Mouse (Mus musculus): ENCODE measurements around the gene Tm9sf4. TPM values are rescaled to one million over a fixed set of nuclear protein-coding genes. Genes with fewer than 3 reads are reported as not detected.

The Tm9sf4 gene
- polyA plus RNA-seq, 1 experiment from 2014 or later = 54.6 TPM

- Histone ChIP-seq H3K9ac (no peak overlapping the region), H3K27ac (no peak overlapping the region), H3K4me3 (no peak overlapping the region), H3K9me3 (replicated peaks) (no peaks in the 10 kb centered on the region), H3K4me2 (no peak overlapping the region), H3K27me3 (no peaks in the 10 kb centered on the region), H3K4me1 (replicated peaks) (peaks cover 12% of the 10 kb centered on the region), H3K36me3 (no peaks in the 10 kb centered on the region)
- ATAC-seq (replicated peaks; ENCODE audit: insufficient number of reproducible peaks, insufficient read depth, low FRiP score, low read depth) = no peak
- 53% methylated on average over 10 of the region's 10 CpGs for WGBS
Measured at GRCm38 (mm10) chr2:153217826-153218340, 56.8 kb downstream of the Tm9sf4 start.

- Histone ChIP-seq H3K4me3 (no peak overlapping the region), H3K4me1 (replicated peaks) (peaks cover 12% of the 10 kb centered on the region), H3K9ac (no peak overlapping the region), H3K9me3 (replicated peaks) (no peaks in the 10 kb centered on the region), H3K36me3 (no peaks in the 10 kb centered on the region), H3K27me3 (no peaks in the 10 kb centered on the region), H3K27ac (no peak overlapping the region), H3K4me2 (no peak overlapping the region)
- no peak for ATAC-seq (replicated peaks; ENCODE audit: insufficient number of reproducible peaks, insufficient read depth, low FRiP score, low read depth)
- 66% methylated on average over 3 of the region's 3 CpGs for WGBS
Measured at GRCm38 (mm10) chr2:153218516-153218915, 57.4 kb downstream of the Tm9sf4 start.

GRCm38 (mm10) chr2:153221620-153222019, 60.5 kb downstream of the Tm9sf4 start:
- H3K4me3 ChIP-seq = no peak overlapping the region
- ATAC-seq (replicated peaks; ENCODE audit: insufficient number of reproducible peaks, insufficient read depth, low FRiP score, low read depth) = no peak
- H3K9ac ChIP-seq = no peak overlapping the region
- H3K27me3 ChIP-seq = no peaks in the 10 kb centered on the region
- no peaks in the 10 kb centered on the region for H3K36me3 ChIP-seq
- 49% methylated on average over 4 of the region's 4 CpGs for WGBS
- H3K27ac ChIP-seq = no peak overlapping the region
- no peaks in the 10 kb centered on the region for H3K9me3 ChIP-seq (replicated peaks)
- no peak overlapping the region for H3K4me2 ChIP-seq
- peaks cover 15% of the 10 kb centered on the region for H3K4me1 ChIP-seq (replicated peaks)

GRCm38 (mm10) chr2:153222130-153222529, 61.0 kb downstream of the Tm9sf4 start:
- no peak for ATAC-seq (replicated peaks; ENCODE audit: insufficient number of reproducible peaks, insufficient read depth, low FRiP score, low read depth)
- Histone ChIP-seq H3K36me3 (no peaks in the 10 kb centered on the region), H3K9me3 (replicated peaks) (no peaks in the 10 kb centered on the region), H3K4me3 (no peak overlapping the region), H3K4me2 (no peak overlapping the region), H3K27ac (no peak overlapping the region), H3K4me1 (replicated peaks) (peaks cover 15% of the 10 kb centered on the region), H3K9ac (no peak overlapping the region), H3K27me3 (no peaks in the 10 kb centered on the region)

- WGBS = 87% methylated on average over 2 of the region's 2 CpGs
- no peaks in the 10 kb centered on the region for H3K9me3 ChIP-seq (replicated peaks)
- H3K36me3 ChIP-seq = no peaks in the 10 kb centered on the region
- H3K4me1 ChIP-seq (replicated peaks) = peaks cover 15% of the 10 kb centered on the region
- ATAC-seq (replicated peaks; ENCODE audit: insufficient number of reproducible peaks, insufficient read depth, low FRiP score, low read depth) = no peak
- H3K27ac ChIP-seq = no peak overlapping the region
- no peak overlapping the region for H3K4me2 ChIP-seq
- no peak overlapping the region for H3K4me3 ChIP-seq
- H3K27me3 ChIP-seq = no peaks in the 10 kb centered on the region
- H3K9ac ChIP-seq = no peak overlapping the region
Measured at GRCm38 (mm10) chr2:153222566-153222965, 61.5 kb downstream of the Tm9sf4 start.

GRCm38 (mm10) chr2:153224946-153225594, 64.0 kb downstream of the Tm9sf4 start, which contains the start of gene Tspyl3:
TSS of gene Tspyl3 (minus strand) at chr2:153225441.
- H3K27ac ChIP-seq = peak within 1 kb of the TSS; percentile 52
- no peaks in the 10 kb centered on the region for H3K27me3 ChIP-seq
- no peaks in the 10 kb centered on the region for H3K9me3 ChIP-seq (replicated peaks)
- H3K4me1 ChIP-seq (replicated peaks) = peaks cover 25% of the 10 kb centered on the region
- peak; percentile 63; the same call in 1 of the 2 replicates for ATAC-seq (replicated peaks; ENCODE audit: insufficient number of reproducible peaks, insufficient read depth, low FRiP score, low read depth)
- under 1% methylated on average over 31 of the region's 31 CpGs for WGBS
- H3K9ac ChIP-seq = peak within 1 kb of the TSS; percentile 68
- peak within 1 kb of the TSS; percentile 60 for H3K4me3 ChIP-seq
- H3K36me3 ChIP-seq = peaks cover 21% of the 10 kb centered on the region
- peak within 1 kb of the TSS; percentile 77 for H3K4me2 ChIP-seq

- H3K9me3 ChIP-seq (replicated peaks) = no peaks in the 10 kb centered on the region
- peak overlapping the region; percentile 68 for H3K9ac ChIP-seq
- no peaks in the 10 kb centered on the region for H3K27me3 ChIP-seq
- no peak overlapping the region for H3K27ac ChIP-seq
- H3K4me1 ChIP-seq (replicated peaks) = peaks cover 27% of the 10 kb centered on the region
- no peak for ATAC-seq (replicated peaks; ENCODE audit: insufficient number of reproducible peaks, insufficient read depth, low FRiP score, low read depth)
- peak overlapping the region; percentile 60 for H3K4me3 ChIP-seq
- 9% methylated on average over 3 of the region's 3 CpGs for WGBS
- peaks cover 26% of the 10 kb centered on the region for H3K36me3 ChIP-seq
- H3K4me2 ChIP-seq = peak overlapping the region; percentile 77
Measured at GRCm38 (mm10) chr2:153225595-153225953, 64.5 kb downstream of the Tm9sf4 start.

GRCm38 (mm10) chr2:153227959-153228358, 66.9 kb downstream of the Tm9sf4 start:
- Histone ChIP-seq H3K36me3 (peaks cover 48% of the 10 kb centered on the region), H3K9ac (no peak overlapping the region), H3K9me3 (replicated peaks) (no peaks in the 10 kb centered on the region), H3K27me3 (no peaks in the 10 kb centered on the region), H3K27ac (no peak overlapping the region), H3K4me2 (no peak overlapping the region), H3K4me3 (no peak overlapping the region), H3K4me1 (replicated peaks) (peaks cover 27% of the 10 kb centered on the region)
- 55% methylated on average over 4 of the region's 4 CpGs for WGBS
- no peak for ATAC-seq (replicated peaks; ENCODE audit: insufficient number of reproducible peaks, insufficient read depth, low FRiP score, low read depth)

- Histone ChIP-seq H3K4me1 (replicated peaks) (peaks cover 27% of the 10 kb centered on the region), H3K4me2 (no peak overlapping the region), H3K9ac (no peak overlapping the region), H3K27me3 (no peaks in the 10 kb centered on the region), H3K27ac (0 out of 2 replicates have a peak overlapping the region, but pooled peaks have one; percentile 4), H3K9me3 (replicated peaks) (no peaks in the 10 kb centered on the region), H3K4me3 (no peak overlapping the region), H3K36me3 (peaks cover 53% of the 10 kb centered on the region)
- no peak for ATAC-seq (replicated peaks; ENCODE audit: insufficient number of reproducible peaks, insufficient read depth, low FRiP score, low read depth)
- WGBS = 68% methylated on average over 5 of the region's 5 CpGs
Measured at GRCm38 (mm10) chr2:153228523-153228922, 67.4 kb downstream of the Tm9sf4 start.

GRCm38 (mm10) chr2:153237193-153237592, 76.1 kb downstream of the Tm9sf4 start:
- H3K9ac ChIP-seq = no peak overlapping the region
- H3K9me3 ChIP-seq (replicated peaks) = no peaks in the 10 kb centered on the region
- peaks cover 38% of the 10 kb centered on the region for H3K4me1 ChIP-seq (replicated peaks)
- no peak overlapping the region for H3K4me2 ChIP-seq
- H3K36me3 ChIP-seq = peaks cover 34% of the 10 kb centered on the region
- 67% methylated on average over 4 of the region's 4 CpGs for whole genome bisulfite sequencing
- H3K27me3 ChIP-seq = no peaks in the 10 kb centered on the region
- H3K27ac ChIP-seq = no peak overlapping the region
- ATAC-seq (replicated peaks; ENCODE audit: insufficient number of reproducible peaks, insufficient read depth, low FRiP score, low read depth) = no peak
- H3K4me3 ChIP-seq = no peak overlapping the region

- Histone ChIP-seq H3K36me3 (peaks cover 29% of the 10 kb centered on the region), H3K9me3 (replicated peaks) (no peaks in the 10 kb centered on the region), H3K4me3 (no peak overlapping the region), H3K4me1 (replicated peaks) (peaks cover 43% of the 10 kb centered on the region), H3K27ac (peak overlapping the region; percentile 96; the same call in 1 of the 2 replicates), H3K27me3 (no peaks in the 10 kb centered on the region), H3K4me2 (no peak overlapping the region), H3K9ac (peak overlapping the region; percentile 100; the same call in 1 of the 2 replicates)
- WGBS = 70% methylated on average over 4 of the region's 4 CpGs
- no peak for ATAC-seq (replicated peaks; ENCODE audit: insufficient number of reproducible peaks, insufficient read depth, low FRiP score, low read depth)
Measured at GRCm38 (mm10) chr2:153237891-153238290, 76.8 kb downstream of the Tm9sf4 start.

- WGBS = 55% methylated on average over 2 of the region's 2 CpGs
- Histone ChIP-seq H3K36me3 (peaks cover 25% of the 10 kb centered on the region), H3K4me1 (replicated peaks) (peaks cover 45% of the 10 kb centered on the region), H3K27ac (peak overlapping the region; percentile 96), H3K9me3 (replicated peaks) (no peaks in the 10 kb centered on the region), H3K4me2 (peak overlapping the region; percentile 83), H3K4me3 (no peak overlapping the region), H3K27me3 (no peaks in the 10 kb centered on the region), H3K9ac (peak overlapping the region; percentile 100; the same call in 1 of the 2 replicates)
- no peak for ATAC-seq (replicated peaks; ENCODE audit: insufficient number of reproducible peaks, insufficient read depth, low FRiP score, low read depth)
Measured at GRCm38 (mm10) chr2:153238406-153238805, 77.3 kb downstream of the Tm9sf4 start.
